Mouse (Mus musculus): ENCODE data around the gene Rpl35.

DNA sequence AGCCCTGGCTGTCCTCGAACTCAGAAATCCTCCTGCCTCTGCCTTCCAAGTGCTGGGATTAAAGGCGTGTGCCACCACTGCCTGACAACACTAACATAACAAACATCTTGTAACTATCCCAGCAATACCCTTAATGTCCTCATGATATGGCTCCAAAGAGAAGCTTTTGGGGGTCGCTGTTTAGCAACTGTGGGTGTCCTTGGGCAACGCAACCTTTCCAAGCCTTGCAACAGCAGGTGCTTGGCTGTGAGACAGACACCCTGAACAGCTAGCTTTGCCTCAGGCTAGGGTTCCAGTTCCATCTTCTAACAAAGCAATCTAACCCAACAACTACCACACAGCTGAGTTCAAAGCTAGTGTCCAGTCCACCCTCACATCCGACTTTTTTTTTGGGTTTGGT, 1.9 kb downstream of the Rpl35 start:
- TF ChIP-seq CTCF (IDR thresholded peaks at IDR 0.05; ENCODE audit: borderline replicate concordance, control insufficient read depth, extremely low read depth, insufficient read depth, low read length, poor library complexity) (no peak), POLR2A (IDR thresholded peaks at IDR 0.05; ENCODE audit: control insufficient read depth, extremely low read depth, insufficient read depth, low read length, poor library complexity) (no peak)

Measured in thymus, adult 2 months (tissue).